Mouse (Mus musculus) kidney, postnatal 0 days (tissue): ENCODE data around the gene Ppa1. TPM values are rescaled to one million over a fixed set of nuclear protein-coding genes. Genes with fewer than 3 reads are reported as not detected.
A peak's percentile ranks its signal among the peaks of the same experiment; 100 is the strongest.

Experiments
- ATAC-seq: fragments of 200-750 bp; cut with Nextera tagmentation; replicated peaks from 2 replicates; pipeline ENCODE4 v1.8.0; 2017; ENCODE audit warnings: low read depth, moderate number of reproducible peaks, moderate TSS enrichment, moderate library complexity; ENCODE audit not compliant: low FRiP score
- DNase-seq: peaks from one replicate; pipeline ENCODE4 v3.0.0-alpha.2; 2016; ENCODE audit warnings: low spot score
- H3K27ac ChIP-seq: fragments of 300-500 bp; sonication (generic); 2 replicates; pipeline ENCODE4 v1.5.1; 2014; ENCODE audit warnings: mild to moderate bottlenecking
- H3K27me3 ChIP-seq: fragments of 300-500 bp; sonication (generic); 2 replicates; pipeline ENCODE4 v1.6.1; 2014; ENCODE audit warnings: low read length, mixed read lengths; ENCODE audit not compliant: insufficient read depth
- H3K36me3 ChIP-seq: fragments of 300-500 bp; sonication (generic); 2 replicates; pipeline ENCODE4 v1.6.1; 2014; ENCODE audit warnings: low read length, mixed read lengths; ENCODE audit not compliant: insufficient read depth
- H3K4me1 ChIP-seq: fragments of 300-500 bp; sonication (generic); replicated peaks from 2 replicates; pipeline ENCODE4 v1.6.1; 2014; ENCODE audit warnings: antibody characterized with exemption, low read length, mixed read lengths; ENCODE audit not compliant: insufficient read depth
- H3K4me2 ChIP-seq: fragments of 300-500 bp; sonication (generic); 2 replicates; pipeline ENCODE4 v1.6.1; 2014; ENCODE audit warnings: mild to moderate bottlenecking, low read length, moderate library complexity, mixed read lengths
- H3K4me3 ChIP-seq: fragments of 300-500 bp; sonication (generic); replicated peaks from 2 replicates; pipeline ENCODE4 v1.5.1; 2014; ENCODE audit warnings: low read depth, low read length
- H3K9ac ChIP-seq: fragments of 300-500 bp; sonication (generic); 2 replicates; pipeline ENCODE4 v1.6.1; 2014; ENCODE audit warnings: low read depth, low read length
- H3K9me3 ChIP-seq: fragments of 300-500 bp; sonication (generic); replicated peaks from 2 replicates; pipeline ENCODE4 v1.6.1; 2016; ENCODE audit warnings: low read length, inconsistent platforms, mixed read lengths
- CTCF ChIP-seq: IDR thresholded peaks from 2 replicates; pipeline ENCODE4 v1.5.1; 2016; ENCODE audit warnings: antibody characterized with exemption, low read depth, mild to moderate bottlenecking, moderate library complexity
- WGBS: fragments of 180-500 bp; shearing (Covaris S2); extraction: QIAGEN DNeasy Blood & Tissue Kit; methylation state at CpG from one replicate; pipeline ENCODE4 v1.1.7; 2014; 5-methylcytosine and 5-hydroxymethylcytosine counted together
- polyA plus RNA-seq: library from polyadenylated mRNA; unstranded; fragments of >200 nt; fragmentation: Nextera tagmentation; extraction: Ambion mirVana; gene quantifications from 2 replicates; pipeline ENCODE4 v1.2.1, GENCODE M21; 2015

The Ppa1 gene
- polyA plus RNA-seq, 1 experiment from 2014 or later = 111 TPM

DNA sequence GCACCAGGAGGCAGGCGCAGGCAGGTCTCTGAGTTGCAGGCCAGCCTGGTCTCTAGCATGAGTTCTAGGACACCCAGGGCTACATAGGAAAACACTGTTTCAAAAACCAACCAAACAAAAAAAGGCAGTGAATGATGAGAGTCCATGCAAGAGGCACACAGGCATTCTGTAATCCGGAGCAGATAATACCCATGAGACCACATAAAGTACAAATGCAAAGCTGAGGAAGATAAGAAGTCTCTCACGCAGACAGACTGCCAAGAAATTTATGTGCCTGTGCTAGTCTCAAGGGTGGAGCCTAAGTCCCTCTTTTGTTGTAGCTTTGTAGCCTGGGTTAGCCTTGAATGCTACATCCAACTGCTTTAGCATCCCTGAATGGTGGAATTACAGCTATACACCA lies 17.3 kb downstream of the Ppa1 start:
- Histone ChIP-seq H3K27me3 (no peaks in the 10 kb centered on the region), H3K36me3 (peaks cover 29% of the 10 kb centered on the region; the same call in 1 of the 2 replicates), H3K4me1 (no peaks in the 10 kb centered on the region), H3K27ac (no peak overlapping the region), H3K9ac (no peak overlapping the region), H3K4me2 (no peak overlapping the region), H3K9me3 (no peaks in the 10 kb centered on the region), H3K4me3 (no peak overlapping the region)
- WGBS = 78% methylated on average over 3 of the region's 3 CpGs
- ATAC-seq (no peak), DNase-seq (no peak)
- TF ChIP-seq CTCF = no peak

DNA sequence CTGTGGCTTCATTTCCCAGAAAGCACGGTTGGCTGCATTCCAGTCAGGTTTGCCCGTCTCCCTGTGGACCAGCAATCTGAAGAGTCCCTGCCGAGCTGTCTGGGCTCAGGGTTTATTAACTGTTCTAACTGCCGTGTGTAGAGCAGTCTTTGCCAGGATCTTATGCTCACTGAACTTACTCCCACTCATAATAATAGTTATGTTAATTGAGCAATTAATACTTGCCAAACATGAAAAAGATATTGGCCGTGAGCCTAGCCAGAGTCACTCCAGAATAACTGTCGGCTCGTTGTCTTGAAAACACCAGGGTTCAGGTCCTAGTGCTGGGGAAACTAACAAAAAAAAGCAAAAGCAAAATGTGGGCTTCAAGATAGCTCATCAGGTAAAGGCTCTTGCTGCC lies 20.9 kb downstream of the Ppa1 start:
- no peak for ATAC-seq
- Histone ChIP-seq H3K27me3 (no peaks in the 10 kb centered on the region), H3K27ac (no peak overlapping the region), H3K36me3 (peaks cover 29% of the 10 kb centered on the region; the same call in 1 of the 2 replicates), H3K9ac (no peak overlapping the region), H3K4me3 (no peak overlapping the region), H3K4me2 (no peak overlapping the region), H3K9me3 (no peaks in the 10 kb centered on the region), H3K4me1 (no peaks in the 10 kb centered on the region)
- no peak for TF ChIP-seq CTCF
- 78% methylated on average over 7 of the region's 7 CpGs for WGBS
- no peak for DNase-seq

DNA sequence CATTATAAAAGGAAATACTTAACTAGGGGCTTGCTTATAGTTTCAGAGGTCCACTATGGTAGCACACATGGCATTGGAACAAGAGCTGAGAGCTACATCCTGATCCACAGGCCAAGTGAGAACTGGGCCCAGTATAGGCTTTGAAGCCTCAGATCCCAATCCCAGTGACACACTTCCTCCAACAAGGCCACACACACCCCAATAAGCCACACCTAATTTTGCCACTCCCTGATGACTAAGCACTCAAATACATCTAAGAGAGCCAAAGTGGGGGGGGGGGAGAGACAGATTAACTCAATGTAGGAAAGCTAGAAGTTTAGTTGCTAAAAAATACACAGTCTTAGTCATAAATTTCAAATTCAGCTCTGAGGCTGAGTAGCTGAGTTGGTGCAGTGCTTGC lies 21.5 kb downstream of the Ppa1 start:
- no peak overlapping the region for H3K27ac ChIP-seq
- no peak overlapping the region for H3K4me3 ChIP-seq
- H3K36me3 ChIP-seq = peaks cover 32% of the 10 kb centered on the region; the same call in 1 of the 2 replicates
- no peak overlapping the region for H3K4me2 ChIP-seq
- H3K27me3 ChIP-seq = no peaks in the 10 kb centered on the region
- ATAC-seq (no peak), DNase-seq (no peak)
- no peak overlapping the region for H3K9ac ChIP-seq
- H3K4me1 ChIP-seq = no peaks in the 10 kb centered on the region
- H3K9me3 ChIP-seq = no peaks in the 10 kb centered on the region
- no peak for TF ChIP-seq CTCF

DNA sequence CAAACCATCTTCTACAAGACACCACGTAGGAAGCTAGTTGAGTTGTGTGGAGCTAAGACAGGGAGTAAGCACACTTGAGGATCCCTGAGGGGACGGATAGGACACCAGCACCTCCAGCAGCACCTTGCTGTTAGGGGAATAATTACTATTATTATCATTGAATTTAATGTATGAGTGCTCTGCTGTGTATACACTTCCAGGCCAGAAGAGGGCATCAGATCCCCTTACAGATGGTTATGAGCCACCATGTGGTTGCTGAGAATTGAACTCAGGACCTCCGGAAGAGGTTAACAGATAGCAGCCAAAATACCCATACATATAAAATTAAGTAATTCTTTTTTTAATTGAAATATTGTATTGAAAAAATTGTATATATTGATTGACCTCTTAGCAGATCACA lies 22.4 kb downstream of the Ppa1 start:
- peaks cover 32% of the 10 kb centered on the region; the same call in 1 of the 2 replicates for H3K36me3 ChIP-seq
- no peaks in the 10 kb centered on the region for H3K27me3 ChIP-seq
- ATAC-seq (no peak), DNase-seq (no peak)
- 94% methylated on average over 3 of the region's 3 CpGs for WGBS
- no peak overlapping the region for H3K4me2 ChIP-seq
- no peak overlapping the region for H3K4me3 ChIP-seq
- peak; percentile 50 for TF ChIP-seq CTCF
- no peaks in the 10 kb centered on the region for H3K9me3 ChIP-seq
- no peak overlapping the region for H3K9ac ChIP-seq
- H3K27ac ChIP-seq = no peak overlapping the region
- no peaks in the 10 kb centered on the region for H3K4me1 ChIP-seq

DNA sequence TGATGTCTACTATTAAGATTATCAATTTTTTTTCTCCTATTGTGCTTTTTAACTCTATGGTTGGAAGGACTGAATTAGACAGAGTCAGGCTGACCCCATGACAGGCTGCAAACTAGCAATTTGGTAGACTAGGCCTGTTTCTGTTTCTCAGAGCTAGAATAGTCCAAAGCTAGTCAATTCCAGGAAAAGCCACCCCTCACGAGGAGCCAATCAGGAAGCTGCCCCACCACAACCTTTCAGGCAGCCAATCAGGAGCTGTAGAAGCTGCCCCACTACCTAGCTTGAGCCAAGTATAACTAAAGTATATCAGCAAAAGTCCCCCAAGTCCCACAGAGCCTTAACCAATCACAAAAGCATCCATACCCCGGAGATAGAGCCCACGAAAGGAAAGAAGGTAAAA lies 27.6 kb downstream of the Ppa1 start:
- no peaks in the 10 kb centered on the region for H3K4me1 ChIP-seq
- WGBS = 75% methylated on average over 3 of the region's 3 CpGs
- TF ChIP-seq CTCF = no peak

DNA sequence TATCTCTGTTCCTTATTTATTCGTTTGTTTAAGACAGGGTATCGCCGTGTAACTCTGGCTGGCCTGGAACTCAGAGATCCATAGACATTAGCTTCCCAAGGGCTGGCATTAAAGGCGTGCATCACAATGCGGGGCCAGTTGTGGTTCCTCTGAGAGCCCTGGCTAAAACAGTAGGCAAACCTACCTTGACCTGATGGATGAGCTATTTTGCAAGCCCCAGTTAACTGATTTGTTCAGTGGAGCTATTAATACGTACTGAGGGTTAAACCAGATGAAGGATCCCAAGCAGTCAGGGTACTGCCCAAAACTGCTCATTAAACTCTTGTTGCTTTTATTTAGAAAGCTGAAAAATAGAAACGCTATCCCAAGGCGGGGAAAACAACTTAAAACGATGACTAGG lies 31.2 kb downstream of the Ppa1 start:
- no peak for TF ChIP-seq CTCF
- peaks cover 7% of the 10 kb centered on the region; the same call in 1 of the 2 replicates for H3K4me1 ChIP-seq
- ATAC-seq (peak; percentile 25; the same call in 1 of the 2 replicates), DNase-seq (no peak)
- H3K9me3 ChIP-seq = no peaks in the 10 kb centered on the region
- WGBS = 33% methylated on average over 9 of the region's 9 CpGs
- H3K4me3 ChIP-seq = peak overlapping the region; percentile 92
- peak overlapping the region; percentile 86 for H3K27ac ChIP-seq
- H3K4me2 ChIP-seq = peak overlapping the region; percentile 66
- H3K9ac ChIP-seq = peak overlapping the region; percentile 61
- 0 out of 2 replicates have a peak, but pooled peaks cover 3% of the 10 kb centered on the region for H3K36me3 ChIP-seq
- no peaks in the 10 kb centered on the region for H3K27me3 ChIP-seq

More for the DNA sequence above, 27.6 kb downstream of the Ppa1 start:
- no peaks in the 10 kb centered on the region for H3K27me3 ChIP-seq
- H3K4me3 ChIP-seq = no peak overlapping the region
- ATAC-seq = no peak
- no peaks in the 10 kb centered on the region for H3K9me3 ChIP-seq
- no peak overlapping the region for H3K27ac ChIP-seq
- H3K9ac ChIP-seq = no peak overlapping the region
- H3K36me3 ChIP-seq = 0 out of 2 replicates have a peak, but pooled peaks cover 15% of the 10 kb centered on the region
- no peak for DNase-seq
- H3K4me2 ChIP-seq = no peak overlapping the region
